Mouse (Mus musculus): ENCODE data around the gene Gm13305. TPM values are rescaled to one million over a fixed set of nuclear protein-coding genes. Genes with fewer than 3 reads are reported as not detected.
"Not testable (repeated sequence)": the region's sequence is repeated elsewhere in the genome, so short reads cannot be mapped to it uniquely, and the experiment has no call there.

Gene Gm13305
- polyA plus RNA-seq (2012; rRNA removed) (0.10 and 0.20 TPM in 2 replicates), polyA plus RNA-seq (2014; fragmentation: Nextera tagmentation; extraction: Ambion mirVana) (0.89 TPM in 1 of 2 replicates, not detected in the other)

DNA sequence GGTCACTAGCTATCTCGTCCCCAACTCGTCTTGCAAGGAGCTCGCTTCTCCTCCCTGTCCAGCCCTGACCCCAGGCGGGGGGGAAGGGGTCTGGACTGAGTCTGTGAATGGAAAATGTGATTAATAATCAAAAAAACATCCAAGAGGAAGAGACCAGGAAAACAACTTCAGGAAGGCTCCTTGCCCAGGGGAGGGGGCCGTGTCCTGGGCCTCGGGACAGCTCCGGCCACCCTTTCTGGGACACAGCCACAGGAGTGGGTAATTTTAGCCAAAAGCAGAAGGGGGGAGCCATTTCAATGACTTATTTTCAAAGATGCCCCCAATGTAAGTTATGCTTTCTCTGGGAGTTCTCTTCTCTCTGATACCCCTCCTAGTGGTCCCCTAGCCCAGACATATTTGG, at the start of gene Gm13305:
Gene Gm13305, minus strand, starts transcription at position 101 of the 400 bp plus-strand sequence.
- no CpG with 5 or more reads among the region's 7 CpGs for WGBS
- not testable (repeated sequence) for H3K4me1 ChIP-seq (ENCODE audit: control insufficient read depth, insufficient read depth, low read length); H3K9ac ChIP-seq (ENCODE audit: low read depth, low read length, severe bottlenecking); H3K27ac ChIP-seq (replicated peaks; ENCODE audit: low read depth, low read length); H3K4me3 ChIP-seq (replicated peaks; ENCODE audit: low read length); DNase-seq (ENCODE audit: low spot score); H3K9me3 ChIP-seq (ENCODE audit: control insufficient read depth, low read length); ATAC-seq (ENCODE audit: low FRiP score, low read depth); H3K4me2 ChIP-seq (replicated peaks; ENCODE audit: low read depth, low read length, severe bottlenecking); H3K36me3 ChIP-seq (ENCODE audit: control insufficient read depth, insufficient read depth, low read length); H3K27me3 ChIP-seq (ENCODE audit: control insufficient read depth, insufficient read depth, low read length)

DNA sequence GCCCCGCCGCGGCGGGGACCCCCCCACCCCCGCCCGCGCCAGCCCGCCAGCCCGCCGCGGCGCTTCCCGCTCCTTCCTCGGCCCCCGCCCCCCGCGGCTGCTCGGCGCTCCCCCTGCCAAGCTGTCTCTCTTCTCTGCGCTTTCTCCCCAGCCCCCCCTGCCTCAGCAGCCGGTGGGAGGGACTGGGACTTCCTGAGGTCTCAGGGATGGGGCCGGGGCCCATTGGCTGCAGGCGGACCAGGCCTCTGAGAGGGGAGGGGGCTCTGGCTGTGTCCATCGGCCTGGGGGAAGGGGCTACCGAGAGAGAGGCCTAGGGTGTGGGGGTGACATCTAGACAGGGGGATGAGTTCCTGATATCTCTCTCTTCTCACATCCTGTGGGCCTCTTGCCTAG, 16.6 kb upstream of the Gm13305 start:
- ATAC-seq (ENCODE audit: low FRiP score, low read depth); H3K9me3 ChIP-seq (ENCODE audit: control insufficient read depth, low read length): not testable (repeated sequence)
- no CpG with 5 or more reads among the region's 25 CpGs for WGBS

DNA sequence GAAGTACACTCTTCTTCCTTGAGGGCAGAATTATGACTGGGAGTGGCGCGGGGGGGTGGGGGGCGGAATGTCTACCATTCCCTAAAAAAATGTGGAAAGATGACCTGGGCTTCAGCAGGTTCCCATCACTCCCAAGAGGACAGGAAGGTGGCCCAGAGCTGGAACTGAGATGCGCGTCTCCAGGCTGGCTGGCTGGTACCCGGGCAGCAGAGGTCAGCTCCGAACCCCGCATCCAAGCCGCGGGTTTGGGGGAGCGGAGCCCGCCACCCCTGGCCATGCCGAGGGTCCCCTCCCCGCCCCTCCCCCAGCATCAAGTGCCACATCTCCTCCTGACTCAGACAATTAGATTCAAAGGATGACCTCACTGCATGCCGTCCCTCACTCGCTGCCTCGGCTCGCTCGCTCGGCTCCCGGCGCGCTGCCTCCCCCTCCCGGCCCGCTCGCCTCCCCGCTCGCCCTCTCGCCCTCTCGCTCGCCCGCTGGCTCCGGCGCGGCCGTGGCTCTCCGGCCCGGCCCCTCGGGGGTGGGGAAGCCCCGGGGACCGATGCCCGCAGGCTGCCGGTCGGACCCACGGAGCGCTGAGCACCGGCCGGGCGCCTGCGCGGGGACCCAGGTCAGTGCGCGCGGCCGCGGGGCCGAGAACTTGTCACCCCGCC, 16.0 kb upstream of the Gm13305 start:
- H3K27me3 ChIP-seq (ENCODE audit: control insufficient read depth, insufficient read depth, low read length); H3K36me3 ChIP-seq (ENCODE audit: control insufficient read depth, insufficient read depth, low read length); H3K4me2 ChIP-seq (replicated peaks; ENCODE audit: low read depth, low read length, severe bottlenecking); H3K27ac ChIP-seq (replicated peaks; ENCODE audit: low read depth, low read length); H3K4me1 ChIP-seq (ENCODE audit: control insufficient read depth, insufficient read depth, low read length); H3K9me3 ChIP-seq (ENCODE audit: control insufficient read depth, low read length); ATAC-seq (ENCODE audit: low FRiP score, low read depth); DNase-seq (ENCODE audit: low spot score); H3K4me3 ChIP-seq (replicated peaks; ENCODE audit: low read length); H3K9ac ChIP-seq (ENCODE audit: low read depth, low read length, severe bottlenecking): not testable (repeated sequence)
- WGBS: no CpG with 5 or more reads among the region's 58 CpGs

More for the DNA sequence above, 16.6 kb upstream of the Gm13305 start:
- H3K4me1 ChIP-seq (ENCODE audit: control insufficient read depth, insufficient read depth, low read length); H3K27ac ChIP-seq (replicated peaks; ENCODE audit: low read depth, low read length); H3K4me2 ChIP-seq (replicated peaks; ENCODE audit: low read depth, low read length, severe bottlenecking); H3K36me3 ChIP-seq (ENCODE audit: control insufficient read depth, insufficient read depth, low read length); H3K27me3 ChIP-seq (ENCODE audit: control insufficient read depth, insufficient read depth, low read length); H3K4me3 ChIP-seq (replicated peaks; ENCODE audit: low read length); H3K9ac ChIP-seq (ENCODE audit: low read depth, low read length, severe bottlenecking); DNase-seq (ENCODE audit: low spot score): not testable (repeated sequence)

DNA sequence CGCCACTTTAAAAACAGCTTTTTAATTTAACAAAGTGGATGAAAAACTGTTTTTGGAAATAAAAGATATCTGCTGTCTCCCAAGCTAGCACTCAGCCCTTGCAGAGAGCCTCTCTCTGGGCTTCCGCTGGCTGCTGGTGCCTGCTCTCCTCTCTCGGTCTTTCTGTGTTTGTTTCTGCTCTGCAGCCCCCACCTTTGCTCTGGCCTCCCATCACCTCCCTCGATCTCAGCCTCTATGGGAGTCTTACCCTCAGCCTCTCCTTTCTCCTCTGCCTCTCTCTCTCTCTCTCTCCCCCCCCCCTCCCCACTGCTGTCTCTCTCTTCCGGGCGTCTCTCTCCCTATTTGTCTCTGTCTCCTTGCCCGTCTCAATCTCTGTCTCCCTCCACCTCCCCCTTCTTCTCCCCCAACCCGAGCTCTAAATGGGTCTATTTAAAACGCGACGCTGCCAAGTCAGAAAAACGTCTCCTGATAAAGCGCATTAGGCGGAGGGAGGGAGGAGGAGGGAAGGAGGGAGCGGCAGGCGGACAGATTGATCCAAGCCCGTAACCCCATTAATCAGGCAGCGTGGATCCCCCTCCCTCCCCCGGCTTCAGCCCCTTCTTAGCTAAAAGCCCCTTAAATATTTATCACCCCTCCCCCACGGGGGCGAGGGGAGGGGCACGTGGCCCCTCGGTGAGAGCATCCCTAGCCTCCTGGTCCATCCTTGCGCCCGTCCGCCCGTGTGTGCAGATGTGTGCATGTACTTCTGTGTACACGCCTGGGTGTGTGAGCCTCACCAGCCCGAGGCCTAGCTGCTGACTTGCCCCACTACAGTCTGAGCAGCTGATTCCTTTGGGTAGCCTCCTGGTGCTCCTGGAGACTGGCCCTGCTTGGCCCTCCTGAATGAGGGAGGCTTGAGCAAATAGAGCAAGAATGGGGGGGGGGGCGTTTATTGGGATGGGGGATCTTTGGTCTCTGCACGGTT, 15.1 kb upstream of the Gm13305 start:
- not testable (repeated sequence) for H3K36me3 ChIP-seq (ENCODE audit: control insufficient read depth, insufficient read depth, low read length); H3K9ac ChIP-seq (ENCODE audit: low read depth, low read length, severe bottlenecking); H3K4me3 ChIP-seq (replicated peaks; ENCODE audit: low read length); DNase-seq (ENCODE audit: low spot score); H3K4me1 ChIP-seq (ENCODE audit: control insufficient read depth, insufficient read depth, low read length); H3K4me2 ChIP-seq (replicated peaks; ENCODE audit: low read depth, low read length, severe bottlenecking); H3K27me3 ChIP-seq (ENCODE audit: control insufficient read depth, insufficient read depth, low read length); H3K9me3 ChIP-seq (ENCODE audit: control insufficient read depth, low read length); H3K27ac ChIP-seq (replicated peaks; ENCODE audit: low read depth, low read length); ATAC-seq (ENCODE audit: low FRiP score, low read depth)
- no CpG with 5 or more reads among the region's 31 CpGs for WGBS

DNA sequence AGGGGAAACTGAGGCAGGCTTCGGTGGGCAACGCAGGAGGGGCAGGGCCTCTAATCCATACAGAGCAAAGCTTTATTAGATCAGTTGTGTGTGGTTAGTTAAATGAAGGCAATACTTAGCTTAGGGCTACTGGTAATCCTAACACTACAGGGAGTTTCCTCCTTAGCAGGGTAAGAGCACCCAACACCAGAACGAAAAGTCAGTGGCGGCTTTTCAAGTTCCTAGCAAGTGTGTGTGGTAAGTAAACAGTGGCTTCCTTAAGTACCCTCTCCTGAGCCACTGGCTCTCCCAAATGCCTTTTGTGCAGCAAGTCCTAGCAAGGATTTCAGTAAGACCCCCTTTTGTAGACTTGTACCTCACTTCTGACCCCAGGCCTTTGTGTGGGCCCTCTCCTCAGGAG, 9.8 kb upstream of the Gm13305 start:
- not testable (repeated sequence) for H3K9me3 ChIP-seq (ENCODE audit: control insufficient read depth, low read length); H3K27ac ChIP-seq (replicated peaks; ENCODE audit: low read depth, low read length); H3K4me3 ChIP-seq (replicated peaks; ENCODE audit: low read length); H3K9ac ChIP-seq (ENCODE audit: low read depth, low read length, severe bottlenecking); H3K36me3 ChIP-seq (ENCODE audit: control insufficient read depth, insufficient read depth, low read length); H3K4me1 ChIP-seq (ENCODE audit: control insufficient read depth, insufficient read depth, low read length); H3K4me2 ChIP-seq (replicated peaks; ENCODE audit: low read depth, low read length, severe bottlenecking); ATAC-seq (ENCODE audit: low FRiP score, low read depth); H3K27me3 ChIP-seq (ENCODE audit: control insufficient read depth, insufficient read depth, low read length); DNase-seq (ENCODE audit: low spot score)
- WGBS: no CpG with 5 or more reads among the region's 4 CpGs

DNA sequence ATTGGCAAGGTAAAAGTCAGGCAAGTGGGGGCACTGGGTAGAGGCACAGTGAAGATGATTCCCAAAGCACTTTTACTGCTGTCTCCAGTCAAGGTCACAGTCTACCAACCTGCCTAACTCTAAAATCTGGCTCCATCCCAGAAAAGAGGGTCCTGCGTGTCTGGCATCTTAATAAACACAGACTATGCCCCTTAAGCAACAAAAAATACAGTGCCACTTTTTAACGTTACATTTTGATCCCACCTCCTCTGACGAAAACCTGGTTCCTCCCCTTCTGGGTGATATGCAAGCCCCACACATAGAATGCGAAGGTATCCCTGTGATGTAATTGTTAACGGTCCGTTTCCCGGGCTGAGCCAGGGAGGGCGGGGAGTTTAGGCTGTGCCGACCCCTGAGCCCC, 15.3 kb downstream of the Gm13305 start, which contains the start of gene Gm13306:
Gene Gm13306, plus strand, starts transcription at position 301 of the 400 bp plus-strand sequence.
- not testable (repeated sequence) for H3K36me3 ChIP-seq (ENCODE audit: control insufficient read depth, insufficient read depth, low read length); H3K9ac ChIP-seq (ENCODE audit: low read depth, low read length, severe bottlenecking); H3K4me2 ChIP-seq (replicated peaks; ENCODE audit: low read depth, low read length, severe bottlenecking); H3K27ac ChIP-seq (replicated peaks; ENCODE audit: low read depth, low read length); DNase-seq (ENCODE audit: low spot score); H3K4me1 ChIP-seq (ENCODE audit: control insufficient read depth, insufficient read depth, low read length); H3K9me3 ChIP-seq (ENCODE audit: control insufficient read depth, low read length); H3K27me3 ChIP-seq (ENCODE audit: control insufficient read depth, insufficient read depth, low read length); H3K4me3 ChIP-seq (replicated peaks; ENCODE audit: low read length); ATAC-seq (ENCODE audit: low FRiP score, low read depth)
- whole genome bisulfite sequencing: no CpG with 5 or more reads among the region's 9 CpGs

DNA sequence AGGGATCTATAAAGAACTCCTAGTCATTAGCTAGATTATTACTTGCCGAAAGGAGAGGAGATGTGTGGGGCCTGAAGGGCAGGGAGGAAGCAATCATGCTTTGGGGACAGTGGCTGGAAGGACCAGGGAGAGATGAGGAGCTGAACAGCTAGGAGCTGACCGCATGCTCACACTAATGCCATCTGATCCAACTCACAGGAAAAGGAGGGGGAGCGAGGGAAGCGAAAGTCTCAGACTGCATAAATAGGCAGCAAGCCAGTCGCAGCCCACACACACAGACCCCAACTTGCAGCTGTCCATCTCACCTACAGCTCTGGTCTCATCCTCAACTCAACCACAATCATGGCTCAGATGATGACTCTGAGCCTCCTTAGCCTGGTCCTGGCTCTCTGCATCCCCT, 53.9 kb downstream of the Gm13305 start, which contains the start of gene Gm13304:
Gene Gm13304, plus strand, starts transcription at position 301 of the 400 bp plus-strand sequence.
- not testable (repeated sequence) for ATAC-seq (ENCODE audit: low FRiP score, low read depth); H3K36me3 ChIP-seq (ENCODE audit: control insufficient read depth, insufficient read depth, low read length)
- no CpG with 5 or more reads among the region's 5 CpGs for WGBS

More for the DNA sequence above, 53.9 kb downstream of the Gm13305 start, which contains the start of gene Gm13304:
- not testable (repeated sequence) for H3K4me2 ChIP-seq (replicated peaks; ENCODE audit: low read depth, low read length, severe bottlenecking); H3K27ac ChIP-seq (replicated peaks; ENCODE audit: low read depth, low read length); H3K27me3 ChIP-seq (ENCODE audit: control insufficient read depth, insufficient read depth, low read length); H3K9me3 ChIP-seq (ENCODE audit: control insufficient read depth, low read length); H3K9ac ChIP-seq (ENCODE audit: low read depth, low read length, severe bottlenecking); H3K4me1 ChIP-seq (ENCODE audit: control insufficient read depth, insufficient read depth, low read length); DNase-seq (ENCODE audit: low spot score); H3K4me3 ChIP-seq (replicated peaks; ENCODE audit: low read length)
